Mouse (Mus musculus): ENCODE results near the gene Gpr142. TPM values are rescaled to one million over a fixed set of nuclear protein-coding genes. Genes with fewer than 3 reads are reported as not detected.
A peak's percentile ranks its signal among the peaks of the same experiment; 100 is the strongest.

The Gpr142 gene
- 0.36 and 0.41 TPM in 2 replicates for polyA plus RNA-seq (2015; fragmentation: Nextera tagmentation; extraction: Ambion mirVana)

DNA sequence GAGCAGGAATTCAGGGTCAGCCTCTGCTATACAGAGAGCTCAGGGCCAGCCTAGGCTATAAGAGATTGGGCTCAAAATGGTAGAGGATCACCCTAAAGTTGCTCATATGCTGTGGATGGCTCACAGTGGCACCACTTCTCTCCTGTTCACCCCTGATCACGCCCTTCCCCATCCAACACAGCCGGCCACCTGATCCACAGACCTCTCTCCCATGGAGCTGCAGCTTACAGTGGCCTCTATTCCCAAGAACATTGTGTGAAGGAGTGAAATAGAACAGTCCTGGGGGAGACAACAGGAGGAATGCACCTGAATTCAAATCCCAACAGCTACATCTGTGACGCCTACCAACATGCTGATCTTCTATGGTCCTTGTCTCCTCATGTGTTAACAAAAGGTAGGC, at the start of gene Gpr142:
Gene Gpr142, plus strand, starts transcription at position 301 of the 400 bp plus-strand sequence.
- Histone ChIP-seq H3K9me3 (replicated peaks; ENCODE audit: control insufficient read depth, low read length) (no peaks in the 10 kb centered on the region; the same call in 1 of the 2 replicates), H3K9ac (ENCODE audit: low read length) (no peak within 1 kb of the TSS), H3K27ac (ENCODE audit: low read length) (no peak within 1 kb of the TSS), H3K27me3 (ENCODE audit: control insufficient read depth, insufficient read depth, low read length) (peaks cover 2% of the 10 kb centered on the region; the same call in 1 of the 2 replicates), H3K4me2 (ENCODE audit: low read depth, low read length) (no peak within 1 kb of the TSS), H3K4me3 (replicated peaks; ENCODE audit: low read length) (no peak within 1 kb of the TSS), H3K4me1 (ENCODE audit: control insufficient read depth, insufficient read depth, low read length) (peaks cover 10% of the 10 kb centered on the region), H3K36me3 (ENCODE audit: control insufficient read depth, insufficient read depth, low read length) (no peaks in the 10 kb centered on the region)
- 94% methylated on average over 3 of the region's 3 CpGs for WGBS
- no peak for ATAC-seq (ENCODE audit: insufficient read depth, low FRiP score)

DNA sequence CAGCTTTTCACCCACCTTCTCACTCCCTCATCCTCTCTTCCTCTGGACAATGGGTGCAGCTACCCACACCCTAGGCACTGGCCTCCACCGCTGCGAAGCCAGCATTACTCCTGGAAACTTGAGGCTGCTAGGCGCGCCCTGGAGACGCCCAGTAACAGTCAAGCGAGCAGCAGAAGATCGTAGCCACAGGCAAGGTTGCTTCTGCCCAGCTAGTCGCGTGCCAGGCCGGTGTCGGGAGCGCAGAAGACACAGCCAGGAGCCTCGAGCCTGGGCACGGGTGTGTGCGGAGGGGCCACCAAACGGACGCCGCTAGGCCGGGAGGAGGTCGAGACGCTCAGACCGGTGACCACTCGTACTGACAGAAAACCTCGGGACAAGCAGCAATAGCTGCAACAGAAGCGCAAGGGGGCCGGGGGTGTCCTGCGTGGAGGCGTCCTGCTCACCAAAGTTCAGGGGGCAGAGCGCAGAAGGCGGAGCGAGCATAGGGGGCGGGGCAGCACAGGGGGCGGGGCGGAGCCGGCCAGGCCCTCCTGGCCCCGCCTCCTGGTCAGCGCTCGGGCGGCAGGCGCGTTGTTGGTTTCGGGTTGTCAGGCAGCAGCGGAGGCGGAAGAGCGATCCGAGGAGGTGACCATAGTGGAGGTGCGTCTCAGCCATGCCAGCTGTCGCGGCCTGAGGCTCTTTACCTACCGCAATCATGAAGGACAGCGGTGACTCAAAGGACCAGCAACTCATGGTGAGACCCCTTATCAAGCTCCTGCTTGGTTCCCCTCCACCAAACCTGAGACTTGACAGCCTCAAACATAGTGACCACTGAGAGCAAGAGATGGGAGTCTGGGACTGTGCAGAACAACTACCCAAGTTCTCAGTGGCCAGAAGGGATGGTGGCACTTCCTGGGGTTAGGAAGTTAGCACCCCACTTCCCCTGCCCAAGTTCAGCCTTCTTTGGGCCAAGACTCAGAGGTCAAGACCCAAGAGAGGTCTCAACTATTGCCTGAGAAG, 33.6 kb upstream of the Gpr142 start, which contains the start of gene Kif19a:
Gene Kif19a, plus strand, starts transcription at position 569 of the 999 bp plus-strand sequence.
- Histone ChIP-seq H3K9ac (ENCODE audit: low read length) (peak within 1 kb of the TSS; percentile 67), H3K4me3 (replicated peaks; ENCODE audit: low read length) (peak within 1 kb of the TSS; percentile 57), H3K27ac (ENCODE audit: low read length) (no peak within 1 kb of the TSS), H3K36me3 (ENCODE audit: control insufficient read depth, insufficient read depth, low read length) (no peaks in the 10 kb centered on the region), H3K27me3 (ENCODE audit: control insufficient read depth, insufficient read depth, low read length) (peaks cover 3% of the 10 kb centered on the region; the same call in 1 of the 2 replicates), H3K4me2 (ENCODE audit: low read depth, low read length) (peak within 1 kb of the TSS; percentile 99), H3K4me1 (ENCODE audit: control insufficient read depth, insufficient read depth, low read length) (peaks cover 11% of the 10 kb centered on the region; the same call in 1 of the 2 replicates), H3K9me3 (replicated peaks; ENCODE audit: control insufficient read depth, low read length) (no peaks in the 10 kb centered on the region)
- WGBS = 3% methylated on average over 51 of the region's 51 CpGs
- ATAC-seq (ENCODE audit: insufficient read depth, low FRiP score) = peak; percentile 84

DNA sequence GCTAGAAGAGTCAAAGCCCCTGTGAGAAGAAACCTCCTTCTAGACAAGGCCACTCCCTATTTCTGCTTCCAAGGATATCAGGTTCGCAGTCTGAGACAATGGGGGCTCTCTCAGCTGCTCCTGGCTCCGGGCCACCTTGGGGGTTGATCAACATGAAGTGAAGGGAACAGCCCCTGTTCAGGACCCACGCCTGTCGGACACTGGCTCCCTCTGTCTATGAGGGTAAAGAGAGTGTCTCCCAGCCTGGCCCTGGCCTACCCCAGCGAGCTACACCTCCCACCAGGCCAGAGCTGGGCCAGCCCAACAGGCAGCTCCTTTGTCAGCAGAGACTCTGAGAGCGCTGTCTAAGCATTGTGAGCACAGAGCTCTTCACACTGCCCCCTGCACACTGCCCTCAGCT, 28.8 kb upstream of the Gpr142 start:
- Histone ChIP-seq H3K27me3 (ENCODE audit: control insufficient read depth, insufficient read depth, low read length) (peaks cover 3% of the 10 kb centered on the region; the same call in 1 of the 2 replicates), H3K4me3 (replicated peaks; ENCODE audit: low read length) (no peak overlapping the region), H3K36me3 (ENCODE audit: control insufficient read depth, insufficient read depth, low read length) (no peaks in the 10 kb centered on the region), H3K9ac (ENCODE audit: low read length) (no peak overlapping the region), H3K9me3 (replicated peaks; ENCODE audit: control insufficient read depth, low read length) (no peaks in the 10 kb centered on the region), H3K27ac (ENCODE audit: low read length) (no peak overlapping the region), H3K4me2 (ENCODE audit: low read depth, low read length) (no peak overlapping the region), H3K4me1 (ENCODE audit: control insufficient read depth, insufficient read depth, low read length) (peaks cover 10% of the 10 kb centered on the region; the same call in 1 of the 2 replicates)
- ATAC-seq (ENCODE audit: insufficient read depth, low FRiP score) = no peak
- WGBS = 36% methylated on average over 6 of the region's 6 CpGs

DNA sequence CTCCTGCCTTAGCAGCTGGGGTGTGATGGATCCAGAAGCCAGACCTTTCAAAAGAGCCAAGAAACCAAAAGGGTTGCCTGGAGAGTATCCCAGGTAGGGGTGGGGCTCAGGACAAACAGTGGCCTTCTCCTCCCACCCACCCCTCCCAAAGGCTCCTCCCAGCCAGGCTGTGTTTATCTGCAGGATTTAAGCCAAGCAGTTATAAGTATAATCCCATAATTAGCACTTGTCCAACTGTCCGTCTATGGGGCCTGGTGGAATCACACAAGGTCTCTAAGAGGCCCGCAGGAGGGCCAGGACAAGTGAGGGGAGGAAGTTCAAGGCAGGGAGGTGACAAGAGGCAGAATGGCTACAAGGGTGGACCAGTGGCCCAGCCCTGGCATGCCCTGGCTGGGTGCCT, 26.8 kb upstream of the Gpr142 start:
- no peak for ATAC-seq (ENCODE audit: insufficient read depth, low FRiP score)
- Histone ChIP-seq H3K4me3 (replicated peaks; ENCODE audit: low read length) (no peak overlapping the region), H3K27ac (ENCODE audit: low read length) (no peak overlapping the region), H3K27me3 (ENCODE audit: control insufficient read depth, insufficient read depth, low read length) (no peaks in the 10 kb centered on the region), H3K9me3 (replicated peaks; ENCODE audit: control insufficient read depth, low read length) (no peaks in the 10 kb centered on the region), H3K9ac (ENCODE audit: low read length) (no peak overlapping the region), H3K36me3 (ENCODE audit: control insufficient read depth, insufficient read depth, low read length) (no peaks in the 10 kb centered on the region), H3K4me1 (ENCODE audit: control insufficient read depth, insufficient read depth, low read length) (0 out of 2 replicates have a peak, but pooled peaks cover 4% of the 10 kb centered on the region), H3K4me2 (ENCODE audit: low read depth, low read length) (no peak overlapping the region)
- WGBS = 63% methylated on average over 2 of the region's 2 CpGs

DNA sequence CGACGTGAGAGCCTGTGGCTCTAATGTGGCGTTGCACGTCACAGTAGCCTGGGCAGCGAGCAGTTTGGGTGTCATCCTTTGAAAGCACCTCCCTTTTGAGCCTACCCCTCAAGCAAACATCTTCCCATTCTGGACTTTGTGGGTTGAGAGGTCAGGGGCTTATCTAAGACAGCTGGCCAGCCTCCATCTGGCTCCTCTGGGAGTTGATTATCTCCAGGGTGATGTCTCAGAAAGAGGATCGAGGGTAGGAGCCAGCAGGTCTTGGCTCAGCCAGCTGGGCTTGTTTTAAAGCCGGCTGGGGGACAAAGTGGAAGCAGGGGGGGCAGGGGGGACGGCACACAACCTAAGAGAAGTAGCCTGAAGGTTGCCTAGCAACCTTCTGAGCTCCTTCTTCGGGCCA, 18.6 kb upstream of the Gpr142 start:
- Histone ChIP-seq H3K9me3 (replicated peaks; ENCODE audit: control insufficient read depth, low read length) (no peaks in the 10 kb centered on the region), H3K4me1 (ENCODE audit: control insufficient read depth, insufficient read depth, low read length) (no peaks in the 10 kb centered on the region), H3K4me2 (ENCODE audit: low read depth, low read length) (no peak overlapping the region), H3K27ac (ENCODE audit: low read length) (no peak overlapping the region), H3K9ac (ENCODE audit: low read length) (no peak overlapping the region), H3K4me3 (replicated peaks; ENCODE audit: low read length) (no peak overlapping the region), H3K27me3 (ENCODE audit: control insufficient read depth, insufficient read depth, low read length) (peaks cover 3% of the 10 kb centered on the region; the same call in 1 of the 2 replicates), H3K36me3 (ENCODE audit: control insufficient read depth, insufficient read depth, low read length) (no peaks in the 10 kb centered on the region)
- no peak for ATAC-seq (ENCODE audit: insufficient read depth, low FRiP score)
- 38% methylated on average over 9 of the region's 9 CpGs for WGBS

DNA sequence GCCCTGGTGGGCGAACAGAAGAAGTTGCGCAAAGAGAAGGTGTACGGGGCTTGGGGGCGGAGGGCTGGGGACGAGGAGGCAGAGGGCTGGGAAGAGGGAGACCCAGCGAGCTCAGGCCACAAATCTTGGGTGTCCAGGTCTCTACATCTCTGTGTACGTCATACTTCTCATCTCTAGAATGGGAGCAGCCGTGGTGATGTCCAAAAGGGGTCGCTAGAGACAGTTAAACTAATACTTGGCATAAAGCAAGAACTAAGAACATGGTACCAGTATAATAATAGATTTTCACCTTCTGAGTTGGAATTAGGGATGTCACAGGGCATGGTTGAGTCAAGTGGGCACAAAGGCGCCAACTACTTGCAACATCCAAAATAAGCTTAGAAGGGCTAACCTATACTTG, 12.8 kb upstream of the Gpr142 start:
- no peaks in the 10 kb centered on the region for H3K9me3 ChIP-seq (replicated peaks; ENCODE audit: control insufficient read depth, low read length)
- peaks cover 5% of the 10 kb centered on the region; the same call in 1 of the 2 replicates for H3K4me1 ChIP-seq (ENCODE audit: control insufficient read depth, insufficient read depth, low read length)
- H3K4me2 ChIP-seq (ENCODE audit: low read depth, low read length) = peak overlapping the region; percentile 46
- H3K4me3 ChIP-seq (replicated peaks; ENCODE audit: low read length) = peak overlapping the region; percentile 28
- H3K27ac ChIP-seq (ENCODE audit: low read length) = no peak overlapping the region
- H3K36me3 ChIP-seq (ENCODE audit: control insufficient read depth, insufficient read depth, low read length) = no peaks in the 10 kb centered on the region
- ATAC-seq (ENCODE audit: insufficient read depth, low FRiP score) = no peak
- no peak overlapping the region for H3K9ac ChIP-seq (ENCODE audit: low read length)
- WGBS = 44% methylated on average over 10 of the region's 10 CpGs
- H3K27me3 ChIP-seq (ENCODE audit: control insufficient read depth, insufficient read depth, low read length) = peaks cover 54% of the 10 kb centered on the region

DNA sequence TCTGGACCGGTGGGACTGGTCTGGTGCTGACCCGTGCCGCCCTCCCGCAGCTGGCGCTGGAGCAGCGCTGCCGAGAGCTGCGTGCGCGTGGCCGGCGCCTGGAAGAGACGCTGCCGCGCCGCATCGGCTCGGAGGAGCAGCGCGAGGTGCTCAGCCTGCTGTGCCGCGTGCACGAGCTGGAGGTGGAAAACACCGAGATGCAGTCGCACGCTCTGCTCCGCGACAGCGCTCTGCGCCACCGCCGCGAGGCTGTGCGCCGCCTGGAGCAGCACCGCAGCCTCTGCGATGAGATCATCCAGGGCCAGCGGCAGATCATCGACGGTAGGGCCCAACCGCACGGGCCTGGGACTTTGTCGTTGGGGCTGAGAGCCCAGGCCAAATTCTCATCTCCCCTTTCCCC, 12.4 kb upstream of the Gpr142 start:
- 1% methylated on average over 43 of the region's 43 CpGs for WGBS
- H3K27ac ChIP-seq (ENCODE audit: low read length) = no peak overlapping the region

DNA sequence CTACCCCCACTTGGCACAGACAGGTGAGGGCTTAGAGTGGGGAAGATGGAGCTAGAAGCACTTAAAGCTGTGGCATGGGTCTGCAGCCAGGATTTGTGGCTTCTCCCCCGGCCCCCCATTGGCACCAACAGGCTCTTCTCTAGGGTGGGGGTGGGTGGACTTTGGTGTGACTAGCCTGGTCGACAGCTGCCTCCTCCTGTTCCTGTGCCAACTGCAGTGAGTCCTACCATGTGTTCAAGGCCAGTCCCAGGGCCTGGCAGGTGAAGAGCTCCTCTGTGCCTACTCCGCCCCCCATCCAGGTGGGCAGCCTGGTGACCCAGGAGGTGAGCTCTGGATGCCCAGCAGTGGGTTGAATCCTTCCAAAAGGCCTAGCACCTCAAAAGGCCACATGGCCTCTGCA, 11.1 kb upstream of the Gpr142 start:
- ATAC-seq (ENCODE audit: insufficient read depth, low FRiP score) = no peak
- Histone ChIP-seq H3K36me3 (ENCODE audit: control insufficient read depth, insufficient read depth, low read length) (no peaks in the 10 kb centered on the region), H3K4me1 (ENCODE audit: control insufficient read depth, insufficient read depth, low read length) (peaks cover 15% of the 10 kb centered on the region), H3K27ac (ENCODE audit: low read length) (no peak overlapping the region), H3K27me3 (ENCODE audit: control insufficient read depth, insufficient read depth, low read length) (peaks cover 72% of the 10 kb centered on the region), H3K4me2 (ENCODE audit: low read depth, low read length) (no peak overlapping the region), H3K9me3 (replicated peaks; ENCODE audit: control insufficient read depth, low read length) (no peaks in the 10 kb centered on the region), H3K4me3 (replicated peaks; ENCODE audit: low read length) (no peak overlapping the region), H3K9ac (ENCODE audit: low read length) (no peak overlapping the region)
- 78% methylated on average over 3 of the region's 3 CpGs for WGBS

More for the DNA sequence above, 12.4 kb upstream of the Gpr142 start:
- peaks cover 5% of the 10 kb centered on the region for H3K4me1 ChIP-seq (ENCODE audit: control insufficient read depth, insufficient read depth, low read length)
- H3K36me3 ChIP-seq (ENCODE audit: control insufficient read depth, insufficient read depth, low read length) = no peaks in the 10 kb centered on the region
- peak overlapping the region; percentile 46 for H3K4me2 ChIP-seq (ENCODE audit: low read depth, low read length)
- 0 out of 2 replicates have a peak overlapping the region, but pooled peaks have one; percentile 11 for H3K9ac ChIP-seq (ENCODE audit: low read length)
- no peak for ATAC-seq (ENCODE audit: insufficient read depth, low FRiP score)
- H3K9me3 ChIP-seq (replicated peaks; ENCODE audit: control insufficient read depth, low read length) = no peaks in the 10 kb centered on the region
- peak overlapping the region; percentile 28 for H3K4me3 ChIP-seq (replicated peaks; ENCODE audit: low read length)
- H3K27me3 ChIP-seq (ENCODE audit: control insufficient read depth, insufficient read depth, low read length) = peaks cover 59% of the 10 kb centered on the region

Data from stomach, embryonic 16.5 days (tissue).